Mouse (Mus musculus): ENCODE measurements around the gene Scarf2.

Scarf2 gene

GRCm38 (mm10) chr16:17830385-17831178 lies 33.5 kb downstream of the Scarf2 start:
- no peak for DNase-seq (ENCODE audit: low read depth, low spot score)

- no peak for DNase-seq (ENCODE audit: low read depth, low spot score)
Measured at GRCm38 (mm10) chr16:17831781-17832180, 34.7 kb downstream of the Scarf2 start.

GRCm38 (mm10) chr16:17832821-17833220 lies 35.7 kb downstream of the Scarf2 start, which contains the start of gene B830017H08Rik:
B830017H08Rik (plus strand) TSS chr16:17833121.
- DNase-seq (ENCODE audit: low read depth, low spot score) = no peak

GRCm38 (mm10) chr16:17833321-17833680 lies 36.2 kb downstream of the Scarf2 start:
- DNase-seq (ENCODE audit: low read depth, low spot score) = no peak

GRCm38 (mm10) chr16:17833681-17834399 lies 36.8 kb downstream of the Scarf2 start:
- no peak for DNase-seq (ENCODE audit: low read depth, low spot score)

GRCm38 (mm10) chr16:17834543-17834942 lies 37.5 kb downstream of the Scarf2 start:
- no peak for DNase-seq (ENCODE audit: low read depth, low spot score)

GRCm38 (mm10) chr16:17835481-17835880 lies 38.4 kb downstream of the Scarf2 start:
- no peak for DNase-seq (ENCODE audit: low read depth, low spot score)

- DNase-seq (ENCODE audit: low read depth, low spot score) = no peak
Measured at GRCm38 (mm10) chr16:17838051-17838450, 41.0 kb downstream of the Scarf2 start, which contains the start of gene Car15. Car15 (minus strand) TSS chr16:17838364.

- DNase-seq (ENCODE audit: low read depth, low spot score) = no peak
Measured at GRCm38 (mm10) chr16:17839976-17840375, 42.9 kb downstream of the Scarf2 start.

- DNase-seq (ENCODE audit: low read depth, low spot score) = no peak
Measured at GRCm38 (mm10) chr16:17842437-17842836, 45.4 kb downstream of the Scarf2 start.

GRCm38 (mm10) chr16:17843701-17844365 lies 46.8 kb downstream of the Scarf2 start:
- no peak for DNase-seq (ENCODE audit: low read depth, low spot score)

- DNase-seq (ENCODE audit: low read depth, low spot score) = no peak
Measured at GRCm38 (mm10) chr16:17848431-17848830, 51.3 kb downstream of the Scarf2 start.

- DNase-seq (ENCODE audit: low read depth, low spot score) = peak; percentile 88
Measured at GRCm38 (mm10) chr16:17848928-17849327, 51.8 kb downstream of the Scarf2 start.

GRCm38 (mm10) chr16:17849486-17849885 lies 52.4 kb downstream of the Scarf2 start:
- no peak for DNase-seq (ENCODE audit: low read depth, low spot score)

- DNase-seq (ENCODE audit: low read depth, low spot score) = no peak
Measured at GRCm38 (mm10) chr16:17851331-17851730, 54.2 kb downstream of the Scarf2 start.

- DNase-seq (ENCODE audit: low read depth, low spot score) = no peak
Measured at GRCm38 (mm10) chr16:17851860-17852259, 54.8 kb downstream of the Scarf2 start.

GRCm38 (mm10) chr16:17853263-17853662 lies 56.2 kb downstream of the Scarf2 start:
- DNase-seq (ENCODE audit: low read depth, low spot score) = no peak

- DNase-seq (ENCODE audit: low read depth, low spot score) = no peak
Measured at GRCm38 (mm10) chr16:17857157-17857556, 60.1 kb downstream of the Scarf2 start.

All from 3T3-L1 (cell line).